In the genomic region with DNA sequence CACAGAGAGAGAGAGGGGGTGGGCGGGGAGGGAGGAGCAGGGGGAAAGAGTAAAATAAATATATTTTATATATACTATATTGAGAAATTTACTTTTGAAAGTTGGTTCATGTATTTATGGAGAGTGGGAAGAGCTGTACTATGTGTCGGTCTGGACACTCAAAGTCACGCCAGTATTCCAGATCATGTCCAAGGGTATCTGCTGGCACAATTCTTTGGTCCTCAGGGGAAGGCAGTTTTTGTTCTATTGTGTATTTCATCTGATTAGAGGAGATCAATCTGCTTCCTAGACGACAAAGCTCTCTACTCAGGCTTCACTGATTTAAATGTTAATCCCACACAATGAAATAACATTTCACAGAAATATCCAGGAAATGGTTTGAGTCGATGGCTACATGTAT, we compare ENCODE assay signal across 35 mouse cellular contexts.
"Had no signal": no experiment of that assay in that cellular context is flagged by ENCODE, and none has a peak within 500 bp of the region (broad histone marks: within the 10 kb centered on the region; RNA-seq: fewer than 3 reads in every experiment).

No protein-coding gene starts in this region.

- ATAC-seq: hindbrain, embryonic 16.5 days; hindbrain, postnatal 0 days; inflammation-experienced regulatory T-cells, adult 6 months; intestine, embryonic 15.5 days; intestine, embryonic 16.5 days; intestine, postnatal 0 days had no signal

- H3K4me1 ChIP-seq: heart, embryonic 10.5 days; heart, embryonic 12.5 days; heart, embryonic 13.5 days; heart, embryonic 15.5 days; hindbrain, embryonic 10.5 days; hindbrain, embryonic 12.5 days; hindbrain, embryonic 13.5 days; hindbrain, embryonic 15.5 days; intestine, embryonic 15.5 days; kidney, embryonic 15.5 days had no signal

- H3K4me3 ChIP-seq: heart, embryonic 10.5 days; heart, embryonic 12.5 days; heart, embryonic 13.5 days; heart, embryonic 15.5 days; hindbrain, embryonic 10.5 days; hindbrain, embryonic 12.5 days; hindbrain, embryonic 13.5 days; hindbrain, embryonic 15.5 days; intestine, embryonic 15.5 days; kidney, embryonic 15.5 days; layer of hippocampus, adult 2 months had no signal

- H3K27ac ChIP-seq: heart, embryonic 10.5 days; heart, embryonic 13.5 days; heart, embryonic 15.5 days; hindbrain, embryonic 10.5 days; hindbrain, embryonic 12.5 days; hindbrain, embryonic 13.5 days; hindbrain, embryonic 14.5 days; hindbrain, embryonic 15.5 days; hindbrain, postnatal 0 days; intestine, embryonic 15.5 days; kidney, embryonic 15.5 days; kidney, postnatal 0 days had no signal

- H3K9ac ChIP-seq: heart, embryonic 12.5 days; heart, embryonic 13.5 days; heart, embryonic 15.5 days; hindbrain, embryonic 12.5 days; hindbrain, embryonic 13.5 days; hindbrain, embryonic 14.5 days; hindbrain, embryonic 15.5 days; intestine, embryonic 15.5 days; kidney, embryonic 15.5 days had no signal

- H3K9me3 ChIP-seq: heart, embryonic 10.5 days; heart, embryonic 12.5 days; heart, embryonic 15.5 days; hindbrain, embryonic 10.5 days; hindbrain, embryonic 12.5 days; hindbrain, embryonic 13.5 days; hindbrain, embryonic 15.5 days; intestine, embryonic 15.5 days; kidney, embryonic 15.5 days had no signal

- H3K4me2 ChIP-seq: heart, embryonic 11.5 days; heart, embryonic 12.5 days; heart, embryonic 13.5 days; heart, embryonic 15.5 days; hindbrain, embryonic 12.5 days; hindbrain, embryonic 13.5 days; hindbrain, embryonic 14.5 days; hindbrain, embryonic 15.5 days; intestine, embryonic 15.5 days; kidney, embryonic 15.5 days had no signal

- DNase-seq: heart, postnatal 10 days; heart, postnatal 14 days; heart, postnatal 36 days; heart, postnatal 4 days; kidney, adult 11 months; kidney, adult 18-20 months; kidney, adult 2 months; kidney, adult 8-10 months; kidney, adult 9 months; kidney, postnatal 10 days; kidney, postnatal 14 days; kidney, postnatal 25 days; kidney, postnatal 36 days; kidney, postnatal 4 days; layer of hippocampus, adult 9-11 months; layer of hippocampus, postnatal 36 days had no signal

- H3K27me3 ChIP-seq: heart, embryonic 12.5 days; heart, embryonic 13.5 days; heart, embryonic 15.5 days; hindbrain, embryonic 12.5 days; hindbrain, embryonic 13.5 days; hindbrain, embryonic 15.5 days; intestine, embryonic 15.5 days; kidney, embryonic 15.5 days had no signal

- H3K36me3 ChIP-seq: heart, embryonic 10.5 days; heart, embryonic 12.5 days; heart, embryonic 13.5 days; heart, embryonic 15.5 days; hindbrain, embryonic 10.5 days; hindbrain, embryonic 12.5 days; hindbrain, embryonic 13.5 days; hindbrain, embryonic 15.5 days; intestine, embryonic 15.5 days; kidney, embryonic 15.5 days had no signal
